Mouse (Mus musculus) heart, postnatal 0 days (tissue): ENCODE data around the gene Cmpk1.

Experiments used
- CTCF ChIP-seq: IDR thresholded peaks from 2 replicates; pipeline ENCODE4 v1.5.1; 2016; ENCODE audit warnings: antibody characterized with exemption, control low read depth, low read depth
- EP300 ChIP-seq: IDR thresholded peaks from 2 replicates; pipeline ENCODE4 v1.6.1; 2016; ENCODE audit warnings: antibody characterized with exemption, low read depth

DNA sequence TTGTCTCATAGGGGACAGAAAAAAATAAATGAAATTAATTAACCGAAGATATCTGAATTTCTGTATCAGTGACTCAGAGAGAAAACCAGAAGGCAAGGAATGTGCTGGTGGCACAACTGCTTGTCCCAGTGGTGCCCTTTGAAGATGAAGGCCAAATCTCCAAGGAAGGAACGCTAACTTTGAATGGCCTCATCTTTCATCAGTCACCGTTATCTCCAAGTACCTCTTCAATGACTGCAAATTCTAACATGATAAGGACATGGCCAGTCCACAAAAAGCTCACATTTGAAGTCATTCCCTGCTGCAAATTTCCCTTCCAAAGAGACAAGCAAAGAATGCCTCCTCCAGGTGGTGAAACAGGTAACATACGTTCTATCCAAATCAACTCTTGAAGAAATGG is 28.3 kb downstream of the Cmpk1 start:
- no peak for TF ChIP-seq CTCF
- TF ChIP-seq EP300: no peak
